Comparison of ENCODE assay signal across 10 mouse cellular contexts in the genomic region with DNA sequence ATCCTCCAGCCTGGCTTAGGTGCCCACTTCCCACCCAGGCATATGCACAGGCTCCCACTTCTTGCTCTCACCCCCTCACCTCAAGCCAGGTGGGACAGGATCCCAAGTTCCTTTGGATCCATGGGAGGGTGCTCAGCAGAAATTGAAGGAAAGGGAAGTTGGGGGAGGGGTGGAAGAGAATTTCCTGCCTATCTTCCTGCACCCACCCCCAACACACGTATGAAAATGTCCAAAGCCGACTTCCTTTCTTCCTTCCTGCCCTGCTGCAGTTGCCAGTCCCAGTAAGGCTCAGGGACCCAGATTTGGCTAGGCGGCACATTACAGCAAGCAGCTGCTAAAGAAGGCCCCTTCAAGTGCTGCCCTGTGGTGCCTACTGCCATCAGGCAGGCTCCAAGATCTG. TPM values are rescaled to one million over a fixed set of nuclear protein-coding genes. Genes with fewer than 3 reads are reported as not detected.
DNase-seq lines count a peak whose midpoint lies in the region; ATAC-seq and TF ChIP-seq lines count a peak whose summit lies in the region.
"Had no signal": no experiment of that assay in that cellular context is flagged by ENCODE, and none has a peak within 500 bp of the region (broad histone marks: within the 10 kb centered on the region; RNA-seq: fewer than 3 reads in every experiment).

No protein-coding gene starts in this region.

- intact Hi-C loops in heart, postnatal 14 days (cut with DNase I): loop anchor here (2.0 kb wide), 1 partner anchor 23 kb away; no protein-coding TSS in a partner anchor

- DNase-seq in spleen, adult 2 months (ENCODE audit: low read depth in 1 of 2, low spot score in 2 of 2): no peak
- no peak for DNase-seq in spleen, adult 18-20 months
- DNase-seq in heart, postnatal 14 days: peak; percentile 27 to 43
- peak; percentile 46 to 67 for DNase-seq in lung, adult 18-20 months
- DNase-seq in skeletal muscle tissue, adult 2 months (ENCODE audit: low read depth, low spot score): peak; percentile 14
- DNase-seq in urinary bladder, adult 18-20 months (ENCODE audit: low spot score in 2 of 2): no peak
- DNase-seq in T-cell, adult 2 months (ENCODE audit: low spot score): no peak

- no peak for TF ChIP-seq CTCF in spleen, adult 2 months (IDR thresholded peaks at IDR 0.05; ENCODE audit: extremely low read depth, insufficient read depth, insufficient read length, insufficient replicate concordance)

- H3K36me3 ChIP-seq in spleen, adult 2 months (ENCODE audit: control insufficient read depth, insufficient read depth, low read length): no peaks in the 10 kb centered on the region
- H3K36me3 ChIP-seq: embryonic facial prominence, embryonic 13.5 days had no signal

- WGBS in spleen, adult 2 months: 5% methylated on average over 3 of the region's 3 CpGs

- H3K4me3 ChIP-seq in spleen, adult 2 months (ENCODE audit: extremely low read depth, insufficient read depth, insufficient read length): no peak overlapping the region
- H3K4me3 ChIP-seq: embryonic facial prominence, embryonic 13.5 days had no signal

- H3K27ac ChIP-seq in spleen, adult 2 months (ENCODE audit: insufficient read depth, low read length): peak overlapping the region; percentile 27; the same call in 1 of the 2 replicates
- H3K27ac ChIP-seq: embryonic facial prominence, embryonic 13.5 days had no signal

- peaks cover 17% of the 10 kb centered on the region for H3K27me3 ChIP-seq in spleen, adult 2 months (ENCODE audit: control insufficient read depth, insufficient read depth, low read length)

- ATAC-seq in erythroblast, adult 5-6 weeks (replicated peaks; ENCODE audit: low FRiP score, poor library complexity, severe bottlenecking): no peak

- H3K4me1 ChIP-seq in spleen, adult 2 months (ENCODE audit: control insufficient read depth, insufficient read depth, insufficient read length): peaks cover 2% of the 10 kb centered on the region; the same call in 1 of the 2 replicates

- TF ChIP-seq POLR2A in spleen, adult 2 months (IDR thresholded peaks at IDR 0.05; ENCODE audit: low read depth, low read length): no peak

RNA-seq across cellular contexts. Expression of a gene that starts 2.1 kb away (rescaled TPM):
- polyA plus RNA-seq in spleen, adult 2 months (2012; rRNA removed): 0.68 and 0.90 TPM in 2 replicates
- 10 to 100 TPM in 1 of 2 experiments, 1 to 10 TPM in 1; 9.6 to 10.1 TPM for total RNA-seq in heart, postnatal 14 days (2021)
- not detected in 2 replicates for total RNA-seq in erythroblast, adult 5-6 weeks (2015; ENCODE audit: low replicate concordance)
- not detected in 2 replicates for total RNA-seq in erythroblast, adult 5-6 weeks (2017; ENCODE audit: low replicate concordance)

RNA-seq across cellular contexts. Expression of a gene that starts 17.5 kb away (rescaled TPM):
- 13.0 and 25.5 TPM in 2 replicates for polyA plus RNA-seq in spleen, adult 2 months (2012; rRNA removed)
- 1 to 10 TPM; 9.0 to 9.5 TPM for total RNA-seq in heart, postnatal 14 days (2021)
- total RNA-seq in erythroblast, adult 5-6 weeks (2015; ENCODE audit: low replicate concordance): 5.2 TPM in 1 of 2 replicates, not detected in the other
- total RNA-seq in erythroblast, adult 5-6 weeks (2017; ENCODE audit: low replicate concordance): 5.8 and 16.9 TPM in 2 replicates

RNA-seq across cellular contexts. Expression of a gene that starts 56.6 kb away (rescaled TPM):
- polyA plus RNA-seq in spleen, adult 2 months (2012; rRNA removed): 93.4 and 164 TPM in 2 replicates
- 1 to 10 TPM; 2.0 to 3.3 TPM for total RNA-seq in heart, postnatal 14 days (2021)
- total RNA-seq in erythroblast, adult 5-6 weeks (2015; ENCODE audit: low replicate concordance): 330 and 397 TPM in 2 replicates
- 26.8 and 56.7 TPM in 2 replicates for total RNA-seq in erythroblast, adult 5-6 weeks (2017; ENCODE audit: low replicate concordance)
- total RNA-seq: MEL had no signal

RNA-seq across cellular contexts. Expression of a gene that starts 59.4 kb away (rescaled TPM):
- not detected in 2 replicates for polyA plus RNA-seq in spleen, adult 2 months (2012; rRNA removed)
- total RNA-seq in heart, postnatal 14 days (2021): not detected
- not detected in 2 replicates for total RNA-seq in erythroblast, adult 5-6 weeks (2015; ENCODE audit: low replicate concordance)
- not detected in 2 replicates for total RNA-seq in erythroblast, adult 5-6 weeks (2017; ENCODE audit: low replicate concordance)
- total RNA-seq: MEL had no signal
- polyA plus RNA-seq: embryonic facial prominence, embryonic 13.5 days had no signal

Comparison
In these comparisons a context has a peak if more than half of its experiments do, and no peak if none do; other contexts are left out.
1. DNase-seq: peak in heart, postnatal 14 days (2 of 2), lung, adult 18-20 months (2 of 2) and skeletal muscle tissue, adult 2 months (single experiment); none in spleen, adult 2 months (0 of 2), spleen, adult 18-20 months (0 of 2), urinary bladder, adult 18-20 months (0 of 2) and T-cell, adult 2 months (single experiment).
2. RNA of a gene that starts 2.1 kb away (total RNA-seq): 9.6 to 10.1 TPM in heart, postnatal 14 days; not detected in erythroblast, adult 5-6 weeks; every median in the first group is over 10 times any median in the second.
3. RNA of a gene that starts 56.6 kb away (total RNA-seq): 26.8 to 397 TPM in erythroblast, adult 5-6 weeks; 2.0 to 3.3 TPM in heart, postnatal 14 days; every median in the first group is over 4 times any median in the second.